Mouse (Mus musculus): ENCODE measurements around the gene Ngfr. TPM values are rescaled to one million over a fixed set of nuclear protein-coding genes. Genes with fewer than 3 reads are reported as not detected.

The Ngfr gene
- total and polyA plus RNA-seq, 2 experiments from 2014 or later: 1.5 to 2.0 TPM

- no peak for TF ChIP-seq CTCF (IDR thresholded peaks at IDR 0.05; ENCODE audit: low read depth)
- TF ChIP-seq EP300 (IDR thresholded peaks at IDR 0.05; ENCODE audit: low read depth): no peak
- 82% methylated on average over 10 of the region's 10 CpGs for WGBS
- no peak for ATAC-seq (ENCODE audit: insufficient read depth, low read depth)
Observed at GRCm38 (mm10) chr11:95565327-95565726, 22.2 kb downstream of the Ngfr start.

DNA sequence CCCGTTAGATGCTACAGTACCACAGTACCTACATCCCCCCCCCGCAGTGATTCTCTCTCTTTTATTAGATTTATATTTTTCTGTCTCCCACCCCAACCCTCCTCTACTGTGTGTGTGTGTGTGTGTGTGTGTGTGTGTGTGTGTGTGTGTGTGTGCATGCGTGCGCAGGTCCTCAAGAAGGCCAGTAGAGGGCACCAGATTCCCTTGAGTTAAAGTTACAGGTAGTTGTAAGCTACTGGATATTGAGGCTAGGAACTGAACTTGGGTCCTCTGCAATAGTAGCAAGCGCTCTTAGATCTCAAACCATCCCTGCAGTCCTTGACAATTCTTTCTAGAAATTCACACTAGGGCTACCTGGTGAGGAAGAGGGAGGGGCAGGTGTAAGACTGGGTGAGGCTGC, 23.7 kb downstream of the Ngfr start:
- Histone ChIP-seq H3K4me2 (ENCODE audit: low read depth, low read length) (no peak overlapping the region), H3K9ac (replicated peaks; ENCODE audit: low read depth, low read length) (no peak overlapping the region), H3K9me3 (replicated peaks; ENCODE audit: control insufficient read depth, low read length) (no peaks in the 10 kb centered on the region), H3K4me1 (ENCODE audit: control insufficient read depth, insufficient read depth) (no peaks in the 10 kb centered on the region), H3K27ac (ENCODE audit: low read depth) (no peak overlapping the region), H3K27me3 (ENCODE audit: control insufficient read depth, insufficient read depth, low read length) (no peaks in the 10 kb centered on the region), H3K4me3 (ENCODE audit: low read depth, low read length) (no peak overlapping the region), H3K36me3 (replicated peaks; ENCODE audit: control insufficient read depth, insufficient read depth, low read length) (no peaks in the 10 kb centered on the region)
- DNase-seq (ENCODE audit: low spot score) (no peak), ATAC-seq (ENCODE audit: insufficient read depth, low read depth) (no peak)
- no peak for TF ChIP-seq CTCF (IDR thresholded peaks at IDR 0.05; ENCODE audit: low read depth)
- no peak for TF ChIP-seq EP300 (IDR thresholded peaks at IDR 0.05; ENCODE audit: low read depth)
- 89% methylated on average over 5 of the region's 5 CpGs for WGBS

More at GRCm38 (mm10) chr11:95565327-95565726, 22.2 kb downstream of the Ngfr start:
- H3K27ac ChIP-seq (ENCODE audit: low read depth): no peak overlapping the region
- no peaks in the 10 kb centered on the region for H3K9me3 ChIP-seq (replicated peaks; ENCODE audit: control insufficient read depth, low read length)
- H3K27me3 ChIP-seq (ENCODE audit: control insufficient read depth, insufficient read depth, low read length): no peaks in the 10 kb centered on the region
- no peak overlapping the region for H3K4me2 ChIP-seq (ENCODE audit: low read depth, low read length)
- H3K4me3 ChIP-seq (ENCODE audit: low read depth, low read length): no peak overlapping the region
- H3K4me1 ChIP-seq (ENCODE audit: control insufficient read depth, insufficient read depth): no peaks in the 10 kb centered on the region
- H3K36me3 ChIP-seq (replicated peaks; ENCODE audit: control insufficient read depth, insufficient read depth, low read length): no peaks in the 10 kb centered on the region
- no peak overlapping the region for H3K9ac ChIP-seq (replicated peaks; ENCODE audit: low read depth, low read length)
- no peak for DNase-seq (ENCODE audit: low spot score)

DNA sequence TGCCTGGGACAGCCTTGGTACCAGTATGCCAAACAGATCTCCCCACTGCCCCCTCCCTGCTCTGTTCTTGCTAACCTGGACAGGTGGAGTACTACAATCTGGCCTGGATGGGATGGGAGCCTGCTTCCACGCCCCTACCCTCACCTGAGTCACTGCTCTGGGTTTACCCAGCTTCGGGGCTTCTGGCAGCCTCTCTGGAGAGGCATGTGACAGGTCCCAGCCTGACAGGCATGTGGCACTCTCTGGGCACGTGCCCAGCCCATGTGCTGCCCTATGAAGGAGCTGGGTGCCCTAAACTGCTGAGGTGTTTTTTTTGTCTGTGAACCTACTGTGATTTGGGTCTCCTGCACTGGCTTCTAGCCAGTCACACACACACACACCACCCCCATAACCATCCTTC, 26.8 kb downstream of the Ngfr start:
- no peaks in the 10 kb centered on the region for H3K36me3 ChIP-seq (replicated peaks; ENCODE audit: control insufficient read depth, insufficient read depth, low read length)
- H3K27ac ChIP-seq (ENCODE audit: low read depth): no peak overlapping the region
- no peak overlapping the region for H3K4me3 ChIP-seq (ENCODE audit: low read depth, low read length)
- 0 out of 2 replicates have a peak, but pooled peaks cover 4% of the 10 kb centered on the region for H3K27me3 ChIP-seq (ENCODE audit: control insufficient read depth, insufficient read depth, low read length)
- no peaks in the 10 kb centered on the region for H3K9me3 ChIP-seq (replicated peaks; ENCODE audit: control insufficient read depth, low read length)
- ATAC-seq (ENCODE audit: insufficient read depth, low read depth) (peak; percentile 66; the same call in 1 of the 2 replicates), DNase-seq (ENCODE audit: low spot score) (no peak)
- TF ChIP-seq CTCF (IDR thresholded peaks at IDR 0.05; ENCODE audit: low read depth): no peak
- TF ChIP-seq EP300 (IDR thresholded peaks at IDR 0.05; ENCODE audit: low read depth): 0 out of 2 replicates have a peak, but pooled peaks have one; percentile 39
- no peak overlapping the region for H3K4me2 ChIP-seq (ENCODE audit: low read depth, low read length)
- H3K4me1 ChIP-seq (ENCODE audit: control insufficient read depth, insufficient read depth): no peaks in the 10 kb centered on the region
- no peak overlapping the region for H3K9ac ChIP-seq (replicated peaks; ENCODE audit: low read depth, low read length)
- WGBS: 43% methylated on average over 3 of the region's 3 CpGs

- no peak for ATAC-seq (ENCODE audit: insufficient read depth, low read depth)
Observed at GRCm38 (mm10) chr11:95559761-95560160, 27.8 kb downstream of the Ngfr start.

GRCm38 (mm10) chr11:95557719-95558118, 29.8 kb downstream of the Ngfr start:
- Histone ChIP-seq H3K4me3 (ENCODE audit: low read depth, low read length) (no peak overlapping the region), H3K4me1 (ENCODE audit: control insufficient read depth, insufficient read depth) (no peaks in the 10 kb centered on the region), H3K27me3 (ENCODE audit: control insufficient read depth, insufficient read depth, low read length) (0 out of 2 replicates have a peak, but pooled peaks cover 4% of the 10 kb centered on the region), H3K36me3 (replicated peaks; ENCODE audit: control insufficient read depth, insufficient read depth, low read length) (no peaks in the 10 kb centered on the region), H3K27ac (ENCODE audit: low read depth) (no peak overlapping the region), H3K9ac (replicated peaks; ENCODE audit: low read depth, low read length) (no peak overlapping the region), H3K4me2 (ENCODE audit: low read depth, low read length) (no peak overlapping the region), H3K9me3 (replicated peaks; ENCODE audit: control insufficient read depth, low read length) (no peaks in the 10 kb centered on the region)
- 33% methylated on average over 6 of the region's 6 CpGs for WGBS
- TF ChIP-seq EP300 (IDR thresholded peaks at IDR 0.05; ENCODE audit: low read depth): no peak
- no peak for TF ChIP-seq CTCF (IDR thresholded peaks at IDR 0.05; ENCODE audit: low read depth)
- DNase-seq (ENCODE audit: low spot score) (no peak), ATAC-seq (ENCODE audit: insufficient read depth, low read depth) (no peak)

More at GRCm38 (mm10) chr11:95559761-95560160, 27.8 kb downstream of the Ngfr start:
- no peak overlapping the region for H3K4me3 ChIP-seq (ENCODE audit: low read depth, low read length)
- WGBS: 58% methylated on average over 2 of the region's 2 CpGs
- no peak for DNase-seq (ENCODE audit: low spot score)
- TF ChIP-seq CTCF (IDR thresholded peaks at IDR 0.05; ENCODE audit: low read depth) (no peak), EP300 (IDR thresholded peaks at IDR 0.05; ENCODE audit: low read depth) (no peak)
- no peak overlapping the region for H3K4me2 ChIP-seq (ENCODE audit: low read depth, low read length)
- H3K4me1 ChIP-seq (ENCODE audit: control insufficient read depth, insufficient read depth): no peaks in the 10 kb centered on the region
- H3K9me3 ChIP-seq (replicated peaks; ENCODE audit: control insufficient read depth, low read length): no peaks in the 10 kb centered on the region
- H3K9ac ChIP-seq (replicated peaks; ENCODE audit: low read depth, low read length): no peak overlapping the region
- H3K27me3 ChIP-seq (ENCODE audit: control insufficient read depth, insufficient read depth, low read length): 0 out of 2 replicates have a peak, but pooled peaks cover 4% of the 10 kb centered on the region
- no peaks in the 10 kb centered on the region for H3K36me3 ChIP-seq (replicated peaks; ENCODE audit: control insufficient read depth, insufficient read depth, low read length)
- H3K27ac ChIP-seq (ENCODE audit: low read depth): no peak overlapping the region

- ATAC-seq (ENCODE audit: insufficient read depth, low read depth): no peak
- Histone ChIP-seq H3K4me1 (ENCODE audit: control insufficient read depth, insufficient read depth) (no peaks in the 10 kb centered on the region), H3K4me3 (ENCODE audit: low read depth, low read length) (no peak overlapping the region), H3K27ac (ENCODE audit: low read depth) (no peak overlapping the region), H3K9ac (replicated peaks; ENCODE audit: low read depth, low read length) (no peak overlapping the region), H3K27me3 (ENCODE audit: control insufficient read depth, insufficient read depth, low read length) (0 out of 2 replicates have a peak, but pooled peaks cover 4% of the 10 kb centered on the region), H3K4me2 (ENCODE audit: low read depth, low read length) (no peak overlapping the region), H3K36me3 (replicated peaks; ENCODE audit: control insufficient read depth, insufficient read depth, low read length) (no peaks in the 10 kb centered on the region), H3K9me3 (replicated peaks; ENCODE audit: control insufficient read depth, low read length) (0 out of 2 replicates have a peak, but pooled peaks cover under 1% of the 10 kb centered on the region)
- WGBS: 72% methylated on average over 6 of the region's 6 CpGs
- no peak for TF ChIP-seq CTCF (IDR thresholded peaks at IDR 0.05; ENCODE audit: low read depth)
- no peak for TF ChIP-seq EP300 (IDR thresholded peaks at IDR 0.05; ENCODE audit: low read depth)
- no peak for DNase-seq (ENCODE audit: low spot score)
Observed at GRCm38 (mm10) chr11:95557032-95557431, 30.5 kb downstream of the Ngfr start.
